Mouse (Mus musculus) C2C12 (cell line): Measurements from ENCODE around the gene Fkbp5.

ENCODE experiments used
- CTCF ChIP-seq: IDR thresholded peaks from one replicate; pipeline ENCODE4 v1.5.1; 2011; ENCODE audit not compliant: control insufficient read depth, insufficient read depth, insufficient read length
- MAX ChIP-seq: IDR thresholded peaks from one replicate; pipeline ENCODE4 v1.6.1; 2011; ENCODE audit warnings: mild to moderate bottlenecking, control low read depth
- MYOG ChIP-seq: IDR thresholded peaks from one replicate; pipeline ENCODE4 v1.6.1; 2011; ENCODE audit not compliant: control insufficient read depth, insufficient read length; ENCODE audit errors: extremely low read depth
- USF1 ChIP-seq: IDR thresholded peaks from one replicate; pipeline ENCODE4 v1.6.1; 2011; ENCODE audit warnings: low read depth, mild to moderate bottlenecking, control low read depth, moderate library complexity

GRCm38 (mm10) chr17:28485446-28485948 is 31.8 kb downstream of the Fkbp5 start:
- TF ChIP-seq CTCF (no peak), MYOG (no peak), MAX (no peak), USF1 (no peak)
